Mouse (Mus musculus) monocyte, adult 5-6 weeks (primary cell): Measurements from ENCODE around the gene Psmb8. TPM values are rescaled to one million over a fixed set of nuclear protein-coding genes. Genes with fewer than 3 reads are reported as not detected.
A peak's percentile ranks its signal among the peaks of the same experiment; 100 is the strongest.

ENCODE experiments used
- ATAC-seq: fragments of 153-309, 156-312 bp; replicated peaks from 2 replicates; pipeline ENCODE4 v1.8.0; 2017; ENCODE audit warnings: mild to moderate bottlenecking; ENCODE audit not compliant: low TSS enrichment, insufficient number of reproducible peaks, severe bottlenecking, poor library complexity, low FRiP score
- total RNA-seq: library from RNA; stranded (forward); fragments of 200-1000, 200-491, 200-594 nt; gene quantifications from 3 replicates; pipeline ENCODE4 v1.2.3, GENCODE M21; 2017

The Psmb8 gene
- total RNA-seq, 1 experiment from 2014 or later = 466 TPM

DNA sequence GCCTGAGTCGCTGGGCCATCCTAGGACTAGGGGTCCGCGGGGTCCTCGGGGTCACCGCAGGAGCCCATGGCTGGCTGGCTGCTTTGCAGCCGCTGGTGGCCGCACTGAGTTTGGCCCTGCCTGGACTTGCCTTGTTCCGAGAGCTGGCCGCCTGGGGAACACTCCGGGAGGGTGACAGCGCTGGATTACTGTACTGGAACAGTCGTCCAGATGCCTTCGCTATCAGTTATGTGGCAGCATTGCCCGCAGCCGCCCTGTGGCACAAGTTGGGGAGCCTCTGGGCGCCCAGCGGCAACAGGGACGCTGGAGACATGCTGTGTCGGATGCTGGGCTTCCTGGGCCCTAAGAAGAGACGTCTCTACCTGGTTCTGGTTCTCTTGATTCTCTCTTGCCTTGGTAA is 9.5 kb upstream of the Psmb8 start:
- ATAC-seq = no peak

DNA sequence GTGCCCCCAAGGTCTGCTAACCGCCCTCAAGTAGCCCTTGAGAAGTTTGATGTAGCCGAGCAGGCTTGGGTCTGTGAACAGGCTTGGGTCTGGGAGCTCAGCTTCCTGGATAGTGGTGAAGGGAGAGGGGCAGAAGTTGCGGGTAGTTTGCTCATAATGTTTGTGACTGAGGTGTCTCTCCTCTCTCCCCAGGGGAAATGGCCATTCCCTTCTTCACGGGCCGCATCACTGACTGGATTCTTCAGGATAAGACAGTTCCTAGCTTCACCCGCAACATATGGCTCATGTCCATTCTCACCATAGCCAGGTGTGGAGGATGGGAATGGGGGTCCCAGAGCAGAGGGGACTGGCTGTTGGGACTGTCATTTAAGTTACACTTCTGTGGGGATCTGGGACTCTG is 8.5 kb upstream of the Psmb8 start:
- no peak for ATAC-seq

DNA sequence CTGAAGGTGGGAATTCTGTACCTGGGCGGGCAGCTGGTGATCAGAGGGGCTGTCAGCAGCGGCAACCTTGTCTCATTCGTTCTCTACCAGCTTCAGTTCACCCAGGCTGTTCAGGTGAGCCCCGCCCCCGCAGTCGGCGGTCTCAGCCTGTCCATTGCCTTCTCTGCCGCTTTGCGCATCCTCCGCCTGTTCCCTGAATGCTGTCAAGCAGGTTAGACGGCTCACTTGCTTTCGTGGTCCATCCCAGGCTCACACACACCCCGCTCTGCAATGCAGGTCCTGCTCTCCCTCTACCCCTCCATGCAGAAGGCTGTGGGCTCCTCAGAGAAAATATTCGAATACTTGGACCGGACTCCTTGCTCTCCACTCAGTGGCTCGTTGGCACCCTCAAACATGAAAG is 4.7 kb upstream of the Psmb8 start:
- ATAC-seq = no peak

DNA sequence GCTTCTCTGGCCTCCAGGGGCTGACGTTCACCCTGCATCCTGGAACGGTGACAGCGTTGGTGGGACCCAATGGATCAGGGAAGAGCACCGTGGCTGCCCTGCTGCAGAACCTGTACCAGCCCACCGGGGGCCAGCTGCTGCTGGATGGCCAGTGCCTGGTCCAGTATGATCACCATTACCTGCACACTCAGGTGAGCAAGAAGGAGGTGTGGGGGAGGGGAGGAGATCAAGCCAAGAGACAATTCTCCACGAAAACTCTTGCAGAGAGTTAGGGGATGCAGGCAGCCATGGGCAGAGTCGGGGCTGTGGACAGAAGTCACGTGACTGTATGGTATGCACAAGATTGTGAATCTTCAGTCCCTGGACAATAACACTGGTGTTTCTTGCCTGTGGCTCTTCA is 4.1 kb upstream of the Psmb8 start:
- no peak for ATAC-seq

DNA sequence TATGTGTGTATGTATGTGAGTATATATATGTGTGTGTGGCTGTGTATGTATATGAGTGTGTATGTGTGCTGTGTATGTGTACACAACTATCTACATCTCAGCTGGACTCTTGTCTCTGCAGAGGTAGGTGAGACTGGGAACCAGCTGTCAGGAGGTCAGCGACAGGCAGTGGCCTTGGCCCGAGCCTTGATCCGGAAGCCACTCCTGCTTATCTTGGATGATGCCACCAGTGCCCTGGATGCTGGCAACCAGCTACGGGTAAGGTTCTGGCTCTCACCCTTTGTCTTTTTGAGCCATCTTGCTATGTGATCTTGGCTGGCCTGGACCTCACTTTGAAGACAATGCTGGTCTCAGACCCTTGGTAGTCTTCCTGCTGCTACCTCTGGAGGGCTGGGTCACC is 2.8 kb upstream of the Psmb8 start:
- no peak for ATAC-seq

DNA sequence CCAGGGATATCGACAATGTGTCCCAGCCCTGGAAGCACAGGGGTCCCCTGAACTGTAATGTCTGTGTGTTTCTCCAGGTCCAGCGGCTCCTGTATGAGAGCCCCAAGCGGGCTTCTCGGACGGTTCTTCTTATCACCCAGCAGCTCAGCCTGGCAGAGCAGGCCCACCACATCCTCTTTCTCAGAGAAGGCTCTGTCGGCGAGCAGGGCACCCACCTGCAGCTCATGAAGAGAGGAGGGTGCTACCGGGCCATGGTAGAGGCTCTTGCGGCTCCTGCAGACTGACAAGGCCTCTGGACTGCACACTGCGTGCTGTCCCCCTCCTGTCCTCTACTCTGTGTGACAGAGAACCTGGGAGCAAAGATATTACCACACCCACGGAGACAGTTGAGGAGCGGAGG is 1.0 kb upstream of the Psmb8 start:
- 0 out of 2 replicates have a peak, but pooled peaks have one; percentile 20 for ATAC-seq

DNA sequence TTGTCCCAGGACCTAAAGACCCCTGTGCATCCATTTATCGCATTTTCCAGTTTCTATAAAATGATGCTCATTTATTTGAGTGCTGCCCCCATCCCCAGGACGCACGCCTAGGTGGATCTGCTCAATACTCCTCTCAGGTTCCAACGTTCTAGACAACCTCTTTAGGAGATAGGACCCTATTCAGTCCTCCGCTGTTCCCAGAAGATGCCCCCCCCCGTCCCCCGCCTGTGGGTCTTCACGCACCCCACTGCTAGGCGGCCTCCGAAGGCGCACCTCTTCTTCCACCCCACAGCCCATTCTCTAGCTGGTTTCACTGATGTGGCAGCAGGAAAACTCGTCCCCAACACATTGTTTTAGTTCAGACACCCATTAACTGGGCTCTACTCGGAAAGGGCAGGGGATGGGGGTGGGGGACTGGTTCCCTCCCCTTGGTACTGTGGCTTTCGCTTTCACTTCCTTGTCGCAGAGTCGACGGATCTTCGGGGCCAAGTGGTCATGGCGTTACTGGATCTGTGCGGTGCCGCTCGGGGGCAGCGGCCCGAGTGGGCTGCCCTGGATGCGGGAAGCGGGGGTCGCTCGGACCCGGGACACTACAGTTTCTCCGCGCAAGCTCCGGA is 491 bp downstream of the Psmb8 start:
- ATAC-seq = peak; percentile 72

DNA sequence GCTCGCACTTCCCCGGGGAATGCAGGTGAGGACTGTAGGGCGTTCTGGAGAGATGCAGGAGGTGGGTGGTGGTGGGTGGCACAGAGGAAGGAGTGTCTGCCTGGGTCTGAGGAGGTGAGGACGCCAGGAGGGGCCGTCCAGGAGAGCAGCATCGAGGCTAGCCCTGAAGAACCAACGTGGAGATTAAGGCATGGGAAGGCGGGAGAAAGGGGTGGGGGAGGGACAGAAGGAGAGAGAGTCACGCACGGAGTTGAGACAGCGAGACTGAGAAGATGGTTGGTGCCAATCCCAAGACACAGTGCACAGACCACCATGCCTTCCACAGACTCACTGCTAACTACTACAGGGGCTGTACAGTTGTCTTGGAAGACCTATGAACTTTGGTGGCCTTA is 996 bp downstream of the Psmb8 start:
- ATAC-seq = no peak

DNA sequence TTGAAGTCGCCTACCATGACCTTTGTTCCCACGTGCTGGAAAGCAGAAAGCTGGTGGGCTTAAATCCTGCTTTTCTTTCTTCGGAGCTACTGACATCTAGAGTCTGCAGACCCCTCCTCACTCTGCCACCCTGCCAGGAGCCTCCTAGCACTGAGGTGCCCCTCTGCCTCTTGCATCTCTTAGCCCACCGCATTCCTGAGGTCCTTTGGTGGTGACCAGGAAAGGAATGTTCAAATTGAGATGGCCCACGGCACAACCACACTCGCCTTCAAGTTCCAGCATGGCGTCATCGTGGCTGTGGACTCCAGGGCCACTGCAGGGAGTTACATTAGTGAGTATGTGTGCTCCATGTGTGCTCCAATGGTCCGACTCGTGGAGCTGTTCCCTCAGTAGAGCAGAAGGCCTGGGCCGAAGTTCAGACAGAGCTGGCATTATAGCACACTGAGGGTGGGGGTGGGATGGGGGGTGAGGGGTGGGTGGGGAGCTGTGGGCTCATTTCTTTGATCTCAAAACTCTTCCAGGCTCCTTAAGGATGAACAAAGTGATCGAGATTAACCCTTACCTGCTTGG is 1.6 kb downstream of the Psmb8 start:
- no peak for ATAC-seq

DNA sequence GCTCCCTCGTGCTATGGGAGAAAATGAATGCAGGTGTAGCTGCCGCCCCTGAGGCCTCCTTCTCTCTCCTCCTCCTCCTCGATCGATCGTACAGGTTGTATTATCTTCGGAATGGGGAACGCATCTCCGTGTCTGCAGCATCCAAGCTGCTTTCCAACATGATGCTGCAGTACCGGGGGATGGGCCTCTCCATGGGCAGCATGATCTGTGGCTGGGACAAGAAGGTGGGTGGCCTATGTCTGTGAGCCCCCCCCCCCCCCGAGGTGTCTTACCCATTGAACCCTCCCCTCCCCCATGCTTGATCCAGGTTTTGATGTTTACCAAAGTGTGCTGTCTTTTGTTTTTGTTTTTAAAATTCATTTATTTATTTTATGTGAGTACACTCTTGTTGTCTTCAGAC is 2.5 kb downstream of the Psmb8 start:
- no peak for ATAC-seq

DNA sequence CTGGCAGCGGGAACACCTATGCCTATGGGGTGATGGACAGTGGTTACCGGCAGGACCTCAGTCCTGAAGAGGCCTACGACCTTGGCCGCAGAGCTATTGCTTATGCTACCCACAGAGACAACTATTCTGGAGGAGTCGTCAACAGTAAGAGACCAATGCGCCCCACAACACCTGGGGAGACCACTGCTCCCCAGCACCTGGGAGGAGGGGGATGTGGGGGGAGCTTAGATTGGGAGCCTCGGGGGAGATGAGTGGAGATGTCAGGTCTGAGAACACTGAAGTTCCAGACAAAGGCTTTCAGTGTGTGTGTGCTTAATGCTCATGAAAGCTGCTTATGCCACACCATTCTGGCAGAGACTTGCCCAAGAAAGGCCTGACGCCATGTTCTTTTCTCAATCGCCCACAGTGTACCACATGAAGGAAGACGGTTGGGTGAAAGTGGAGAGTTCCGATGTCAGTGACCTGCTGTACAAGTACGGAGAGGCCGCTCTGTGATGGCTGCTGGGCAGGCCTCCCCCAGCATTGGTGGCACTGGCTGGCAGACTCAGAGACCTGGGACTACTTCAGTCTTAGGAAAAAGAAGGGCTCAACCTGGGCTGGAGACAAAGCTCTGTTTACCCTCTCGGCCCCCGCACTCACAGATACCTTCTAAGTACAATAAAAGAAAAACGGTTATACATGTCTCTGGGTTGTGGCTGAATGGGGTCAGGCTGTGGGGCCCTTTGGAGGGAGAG is 3.4 kb downstream of the Psmb8 start:
- no peak for ATAC-seq

DNA sequence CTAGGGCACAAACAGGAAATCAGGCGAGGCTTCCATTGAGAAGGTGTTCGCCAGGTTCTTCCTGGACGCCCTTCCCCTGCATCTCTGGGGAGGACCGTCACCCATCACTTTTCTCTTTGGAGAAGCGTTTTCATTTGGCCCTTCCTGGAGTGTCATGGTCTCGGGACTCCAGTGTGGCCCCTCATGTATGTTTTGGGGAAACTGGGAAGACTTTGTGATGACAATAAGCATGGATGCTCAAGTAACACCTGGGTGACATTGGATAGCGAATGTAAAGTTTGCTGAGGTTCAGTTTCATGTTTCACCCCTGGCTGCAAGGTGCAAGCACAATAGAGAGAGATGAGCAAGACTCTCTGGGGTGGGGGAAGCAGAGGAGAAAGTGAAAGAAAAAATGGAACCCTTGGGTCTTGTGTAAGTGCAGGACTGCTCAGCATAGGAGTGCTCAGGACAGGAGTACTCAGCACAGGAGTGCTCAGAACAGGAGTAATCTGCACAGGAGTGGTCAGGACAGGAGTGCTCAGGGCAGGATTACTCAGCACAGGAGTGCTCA is 4.1 kb downstream of the Psmb8 start:
- ATAC-seq = no peak

DNA sequence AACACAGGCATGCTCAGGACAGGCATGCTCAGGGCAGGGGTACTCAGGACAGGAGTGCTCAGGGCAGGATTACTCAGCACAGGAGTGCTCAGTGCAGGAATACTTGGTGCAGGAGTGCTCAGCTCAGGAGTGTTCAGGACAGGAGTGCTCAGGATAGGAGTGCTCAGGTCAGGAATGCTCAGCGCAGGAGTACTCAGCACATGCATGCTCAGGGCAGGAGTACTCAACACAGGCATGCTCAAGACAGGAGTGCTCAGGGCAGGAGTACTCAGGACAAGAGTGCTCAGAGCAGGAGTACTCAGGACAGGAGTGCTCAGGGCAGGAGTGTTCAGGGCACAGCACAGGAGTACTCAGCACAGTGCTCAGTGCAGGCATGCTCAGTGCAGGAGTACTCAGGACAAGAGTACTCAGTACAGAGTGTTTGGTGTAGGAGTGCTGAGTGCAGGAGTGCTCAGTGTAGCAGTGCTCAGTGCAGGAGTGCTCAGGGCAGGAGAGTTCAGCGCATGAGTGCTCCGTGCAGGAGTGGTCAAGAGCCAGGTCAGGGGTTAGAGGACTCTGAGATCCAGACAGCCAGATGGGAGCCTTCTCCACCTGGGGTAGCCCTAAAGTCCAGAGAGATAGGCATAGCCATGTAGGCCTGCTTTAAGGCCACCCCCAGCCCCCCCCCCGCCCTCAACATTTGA is 5.4 kb downstream of the Psmb8 start:
- ATAC-seq = no peak

DNA sequence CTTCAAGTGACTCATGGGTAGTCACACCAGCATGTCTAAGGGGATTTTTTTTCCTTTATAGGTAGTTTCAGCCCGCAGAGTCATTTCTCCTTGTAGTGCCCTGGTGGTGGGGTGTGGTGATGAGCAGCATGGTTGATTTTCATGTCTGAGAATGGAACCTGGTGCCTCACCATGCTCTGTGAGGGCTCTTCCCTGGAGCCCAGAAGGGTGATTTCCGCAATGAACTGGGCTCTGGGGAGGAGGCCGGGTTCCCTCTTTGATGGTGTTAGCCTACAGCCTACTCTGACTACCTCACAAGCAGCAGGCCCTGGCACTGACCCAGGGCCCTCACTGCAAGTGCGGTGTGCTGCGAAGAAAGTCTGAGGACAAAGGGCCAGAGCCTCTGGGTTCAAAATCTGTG is 5.9 kb downstream of the Psmb8 start, which contains the start of gene Tap2:
Tap2 (plus strand) TSS at position 84 of the 400 bp plus-strand sequence.
- no peak for ATAC-seq

DNA sequence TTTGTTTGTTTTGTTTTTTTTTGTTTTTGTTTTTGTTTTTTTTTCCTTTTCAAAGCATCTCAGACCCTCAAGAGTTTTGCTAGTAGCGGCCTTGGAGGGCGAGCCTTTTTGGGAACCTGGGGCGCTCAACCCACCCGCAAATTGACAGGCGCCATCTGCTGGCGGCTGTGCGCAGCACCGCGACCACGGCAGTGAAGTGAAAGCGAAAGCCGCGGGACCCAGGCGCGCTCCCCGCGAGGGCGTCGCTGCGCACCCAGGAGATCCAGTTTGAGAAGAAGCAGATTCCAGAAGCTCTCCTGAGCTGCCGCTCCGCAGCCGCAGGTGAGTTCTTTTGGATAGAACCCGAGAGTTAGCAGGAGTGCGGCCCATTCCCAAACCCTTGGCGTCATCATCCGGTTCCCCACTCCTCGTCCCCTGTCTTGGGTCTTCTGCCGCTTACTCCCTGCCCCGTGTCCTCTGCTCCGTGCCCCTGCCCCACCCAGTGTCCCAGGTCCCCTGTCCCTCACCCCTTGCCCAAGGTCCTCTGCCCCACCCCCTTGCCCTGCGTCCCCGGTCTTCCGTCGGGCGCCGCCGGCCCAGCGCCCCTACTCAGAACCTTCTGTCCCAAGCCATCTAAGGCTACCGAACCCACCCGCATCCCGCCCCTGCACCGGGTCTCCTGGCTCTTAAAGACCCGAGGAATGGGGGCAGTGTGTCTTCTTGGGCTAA is 6.9 kb downstream of the Psmb8 start:
- ATAC-seq = peak; percentile 65

DNA sequence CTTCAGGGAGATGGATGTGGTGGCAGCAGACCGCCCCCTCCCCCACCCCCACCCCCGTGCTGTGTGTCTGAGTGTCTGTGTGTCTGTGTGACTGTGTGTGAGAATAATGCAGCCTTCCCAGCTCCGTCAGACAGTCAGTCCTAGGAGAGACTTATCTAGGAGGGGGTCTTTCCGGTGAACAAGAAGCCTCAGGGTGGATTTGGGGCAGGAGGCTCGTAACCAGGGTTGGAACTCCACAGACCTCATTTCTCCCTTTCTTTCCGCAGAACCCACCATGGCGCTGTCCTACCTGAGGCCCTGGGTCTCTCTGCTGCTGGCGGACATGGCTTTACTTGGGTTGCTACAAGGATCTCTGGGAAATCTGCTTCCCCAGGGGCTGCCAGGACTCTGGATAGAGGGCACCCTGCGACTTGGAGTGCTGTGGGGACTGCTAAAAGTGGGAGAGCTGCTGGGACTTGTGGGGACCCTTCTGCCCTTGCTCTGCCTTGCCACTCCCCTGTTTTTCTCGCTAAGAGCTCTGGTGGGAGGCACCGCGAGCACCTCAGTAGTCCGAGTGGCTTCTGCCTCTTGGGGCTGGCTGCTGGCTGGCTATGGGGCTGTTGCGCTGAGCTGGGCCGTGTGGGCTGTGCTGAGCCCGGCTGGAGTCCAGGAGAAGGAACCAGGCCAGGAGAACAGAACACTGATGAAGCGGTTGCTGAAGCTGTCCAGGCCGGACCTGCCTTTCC is 7.7 kb downstream of the Psmb8 start:
- ATAC-seq = no peak

DNA sequence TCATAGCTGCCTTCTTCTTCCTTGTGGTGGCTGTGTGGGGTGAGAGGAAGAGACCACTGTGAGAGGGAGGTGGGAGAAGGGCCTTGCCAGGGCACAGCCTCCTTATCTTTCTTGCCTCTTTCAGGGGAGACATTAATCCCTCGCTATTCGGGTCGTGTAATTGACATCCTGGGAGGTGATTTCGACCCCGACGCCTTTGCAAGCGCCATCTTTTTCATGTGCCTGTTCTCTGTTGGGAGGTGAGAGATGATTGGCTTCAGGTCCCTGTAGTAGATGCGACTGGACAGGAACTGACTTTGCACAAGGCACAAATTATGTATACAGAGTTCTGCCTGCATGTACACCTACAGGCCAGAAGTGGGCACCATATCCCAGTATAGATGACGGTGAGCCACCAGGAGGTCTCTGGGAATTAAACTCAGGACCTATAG is 8.2 kb downstream of the Psmb8 start:
- peak; percentile 65 for ATAC-seq

DNA sequence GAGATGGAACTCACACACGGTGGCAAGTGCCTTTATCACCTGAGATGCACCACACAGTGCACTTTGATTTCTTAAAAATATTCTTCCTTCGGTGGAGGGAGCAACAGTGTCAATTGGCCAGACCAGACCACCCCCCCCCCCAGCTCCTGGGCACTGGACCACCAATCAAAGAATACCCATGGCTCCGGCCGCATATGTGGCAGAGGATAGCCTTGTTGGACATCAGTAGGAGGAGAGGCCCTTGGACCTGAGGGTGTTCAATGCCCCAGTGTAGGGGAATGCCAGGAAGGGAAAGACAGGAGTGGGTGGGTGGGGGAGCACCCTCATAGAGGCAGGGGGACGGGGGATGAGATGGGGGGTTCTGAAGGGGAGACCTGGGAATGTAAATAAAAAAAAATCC is 9.2 kb downstream of the Psmb8 start:
- ATAC-seq = no peak
